Mouse (Mus musculus) E14TG2a.4 (cell line): ENCODE measurements around the gene Ccnd1.

Experiments
- H3K27me3 ChIP-seq: 2 replicates; pipeline ENCODE4 v1.6.1; 2014; ENCODE audit warnings: low read length, control low read depth; ENCODE audit not compliant: insufficient read depth
- H3K36me3 ChIP-seq: 2 replicates; pipeline ENCODE4 v1.6.1; 2014; ENCODE audit warnings: low read length, control low read depth; ENCODE audit not compliant: insufficient read depth
- H3K4me1 ChIP-seq: replicated peaks from 2 replicates; pipeline ENCODE4 v1.6.1; 2014; ENCODE audit warnings: low read depth, low read length, control low read depth
- H3K4me3 ChIP-seq: replicated peaks from 2 replicates; pipeline ENCODE4 v1.5.1; 2014; ENCODE audit warnings: mild to moderate bottlenecking, low read length
- H3K9me3 ChIP-seq: 2 replicates; pipeline ENCODE4 v1.6.1; 2014; ENCODE audit warnings: low read length, control low read depth
- CTCF ChIP-seq: conservative IDR thresholded peaks from 2 replicates; pipeline ENCODE4 v1.5.1; 2014; ENCODE audit warnings: low read length
- NANOG ChIP-seq: IDR thresholded peaks from 2 replicates; pipeline ENCODE4 v1.6.1; 2014; ENCODE audit warnings: borderline replicate concordance, low read length, mixed read lengths
- POU5F1 ChIP-seq: IDR thresholded peaks from 2 replicates; pipeline ENCODE4 v1.6.1; 2014; ENCODE audit warnings: low read length, borderline replicate concordance

Ccnd1 gene

GRCm38 (mm10) chr7:144934901-144935300 is 4.8 kb downstream of the Ccnd1 start:
- H3K9me3 ChIP-seq, result no peaks in the 10 kb centered on the region
- TF ChIP-seq CTCF (no peak), POU5F1 (no peak), NANOG (no peak)
- H3K4me1 ChIP-seq, result peaks cover 78% of the 10 kb centered on the region
- peaks cover 76% of the 10 kb centered on the region for H3K36me3 ChIP-seq
- H3K4me3 ChIP-seq, result no peak overlapping the region
- H3K27me3 ChIP-seq, result peaks cover 15% of the 10 kb centered on the region

GRCm38 (mm10) chr7:144933796-144934195 is 5.9 kb downstream of the Ccnd1 start:
- TF ChIP-seq NANOG, result no peak
- TF ChIP-seq CTCF, result no peak
- TF ChIP-seq POU5F1, result no peak
- Histone ChIP-seq H3K27me3 (peaks cover 9% of the 10 kb centered on the region), H3K4me1 (peaks cover 85% of the 10 kb centered on the region)

GRCm38 (mm10) chr7:144933336-144933735 is 6.4 kb downstream of the Ccnd1 start:
- peaks cover 92% of the 10 kb centered on the region for H3K36me3 ChIP-seq
- TF ChIP-seq NANOG, result no peak
- TF ChIP-seq POU5F1, result no peak
- no peak for TF ChIP-seq CTCF
- H3K4me1 ChIP-seq, result peaks cover 87% of the 10 kb centered on the region
- H3K4me3 ChIP-seq, result no peak overlapping the region
- no peaks in the 10 kb centered on the region for H3K9me3 ChIP-seq
- 0 out of 2 replicates have a peak, but pooled peaks cover 5% of the 10 kb centered on the region for H3K27me3 ChIP-seq

More at GRCm38 (mm10) chr7:144933796-144934195, 5.9 kb downstream of the Ccnd1 start:
- no peaks in the 10 kb centered on the region for H3K9me3 ChIP-seq
- peaks cover 87% of the 10 kb centered on the region for H3K36me3 ChIP-seq
- H3K4me3 ChIP-seq, result no peak overlapping the region

- H3K4me3 ChIP-seq, result no peak overlapping the region
- H3K36me3 ChIP-seq, result peaks cover 94% of the 10 kb centered on the region
- H3K4me1 ChIP-seq, result peaks cover 81% of the 10 kb centered on the region
- TF ChIP-seq NANOG, result no peak
- TF ChIP-seq POU5F1, result no peak
- TF ChIP-seq CTCF, result no peak
- H3K9me3 ChIP-seq, result no peaks in the 10 kb centered on the region
- H3K27me3 ChIP-seq, result no peaks in the 10 kb centered on the region
These were observed 7.3 kb downstream of the Ccnd1 start for GRCm38 (mm10) chr7:144932389-144932937.

- Histone ChIP-seq H3K4me3 (no peak overlapping the region), H3K27me3 (no peaks in the 10 kb centered on the region), H3K9me3 (no peaks in the 10 kb centered on the region), H3K36me3 (peaks cover 88% of the 10 kb centered on the region), H3K4me1 (peaks cover 75% of the 10 kb centered on the region)
- no peak for TF ChIP-seq POU5F1
- peak; percentile 82 for TF ChIP-seq CTCF
These were observed 7.9 kb downstream of the Ccnd1 start for GRCm38 (mm10) chr7:144931778-144932177.

GRCm38 (mm10) chr7:144929931-144930330 is 9.8 kb downstream of the Ccnd1 start:
- Histone ChIP-seq H3K27me3 (no peaks in the 10 kb centered on the region), H3K36me3 (peaks cover 72% of the 10 kb centered on the region), H3K4me1 (peaks cover 57% of the 10 kb centered on the region), H3K4me3 (no peak overlapping the region), H3K9me3 (no peaks in the 10 kb centered on the region)
- TF ChIP-seq CTCF, result no peak
- no peak for TF ChIP-seq POU5F1
- TF ChIP-seq NANOG, result no peak

- Histone ChIP-seq H3K4me1 (peaks cover 52% of the 10 kb centered on the region), H3K36me3 (peaks cover 72% of the 10 kb centered on the region), H3K27me3 (no peaks in the 10 kb centered on the region), H3K9me3 (no peaks in the 10 kb centered on the region), H3K4me3 (no peak overlapping the region)
- TF ChIP-seq CTCF (no peak), POU5F1 (no peak)
These were observed 10.2 kb downstream of the Ccnd1 start for GRCm38 (mm10) chr7:144929506-144929905.

- Histone ChIP-seq H3K9me3 (no peaks in the 10 kb centered on the region), H3K27me3 (no peaks in the 10 kb centered on the region), H3K4me3 (no peak overlapping the region), H3K36me3 (peaks cover 72% of the 10 kb centered on the region), H3K4me1 (peaks cover 46% of the 10 kb centered on the region)
- no peak for TF ChIP-seq CTCF
- TF ChIP-seq NANOG, result no peak
- no peak for TF ChIP-seq POU5F1
These were observed 10.9 kb downstream of the Ccnd1 start for GRCm38 (mm10) chr7:144928889-144929210.

- H3K9me3 ChIP-seq, result no peaks in the 10 kb centered on the region
- no peaks in the 10 kb centered on the region for H3K27me3 ChIP-seq
- peaks cover 66% of the 10 kb centered on the region for H3K36me3 ChIP-seq
- no peak for TF ChIP-seq POU5F1
- no peak for TF ChIP-seq NANOG
- TF ChIP-seq CTCF, result no peak
- peaks cover 40% of the 10 kb centered on the region for H3K4me1 ChIP-seq
- H3K4me3 ChIP-seq, result no peak overlapping the region
These were observed 11.5 kb downstream of the Ccnd1 start for GRCm38 (mm10) chr7:144928009-144928888.
